Mouse (Mus musculus): ENCODE data around the gene Cpsf4l. TPM values are rescaled to one million over a fixed set of nuclear protein-coding genes. Genes with fewer than 3 reads are reported as not detected.

Gene Cpsf4l
- polyA plus RNA-seq, 1 experiment: 0.06 TPM

GRCm38 (mm10) chr11:113684707-113685426, 24.9 kb downstream of the Cpsf4l start:
- no peak for TF ChIP-seq CTCF (IDR thresholded peaks at IDR 0.05; ENCODE audit: extremely low read depth, insufficient read depth, low read length)
- no peak for TF ChIP-seq POLR2A (IDR thresholded peaks at IDR 0.05; ENCODE audit: extremely low read depth, insufficient read depth, low read length)
- Histone ChIP-seq H3K27ac (ENCODE audit: insufficient read depth, low read length) (peak overlapping the region; percentile 87; the same call in 1 of the 2 replicates), H3K4me1 (ENCODE audit: control insufficient read depth, insufficient read depth, low read length) (peaks cover 2% of the 10 kb centered on the region; the same call in 1 of the 2 replicates), H3K4me3 (ENCODE audit: insufficient read depth, low read length) (peak overlapping the region; percentile 73)

- TF ChIP-seq POLR2A (IDR thresholded peaks at IDR 0.05; ENCODE audit: extremely low read depth, insufficient read depth, low read length) (peak; percentile 80), CTCF (IDR thresholded peaks at IDR 0.05; ENCODE audit: extremely low read depth, insufficient read depth, low read length) (no peak)
- Histone ChIP-seq H3K4me3 (ENCODE audit: insufficient read depth, low read length) (peak within 1 kb of the TSS; percentile 73), H3K27ac (ENCODE audit: insufficient read depth, low read length) (peak within 1 kb of the TSS; percentile 92), H3K4me1 (ENCODE audit: control insufficient read depth, insufficient read depth, low read length) (peaks cover 2% of the 10 kb centered on the region; the same call in 1 of the 2 replicates)
Measured at GRCm38 (mm10) chr11:113683957-113684706, 25.7 kb downstream of the Cpsf4l start, which contains the start of the genes Fam104a and D11Wsu47e. TSS of gene Fam104a (minus strand) at chr11:113684155. TSS of gene D11Wsu47e (plus strand) at chr11:113684412.

GRCm38 (mm10) chr11:113683627-113683956, 26.2 kb downstream of the Cpsf4l start:
- Histone ChIP-seq H3K27ac (ENCODE audit: insufficient read depth, low read length) (peak overlapping the region; percentile 92), H3K4me1 (ENCODE audit: control insufficient read depth, insufficient read depth, low read length) (peaks cover 2% of the 10 kb centered on the region; the same call in 1 of the 2 replicates), H3K4me3 (ENCODE audit: insufficient read depth, low read length) (peak overlapping the region; percentile 73)
- TF ChIP-seq POLR2A (IDR thresholded peaks at IDR 0.05; ENCODE audit: extremely low read depth, insufficient read depth, low read length) (no peak), CTCF (IDR thresholded peaks at IDR 0.05; ENCODE audit: extremely low read depth, insufficient read depth, low read length) (no peak)

- TF ChIP-seq CTCF (IDR thresholded peaks at IDR 0.05; ENCODE audit: extremely low read depth, insufficient read depth, low read length) (no peak), POLR2A (IDR thresholded peaks at IDR 0.05; ENCODE audit: extremely low read depth, insufficient read depth, low read length) (no peak)
- Histone ChIP-seq H3K4me3 (ENCODE audit: insufficient read depth, low read length) (peak overlapping the region; percentile 73), H3K4me1 (ENCODE audit: control insufficient read depth, insufficient read depth, low read length) (peaks cover 5% of the 10 kb centered on the region), H3K27ac (ENCODE audit: insufficient read depth, low read length) (peak overlapping the region; percentile 92; the same call in 1 of the 2 replicates)
Measured at GRCm38 (mm10) chr11:113682897-113683626, 26.8 kb downstream of the Cpsf4l start.

- peaks cover 5% of the 10 kb centered on the region for H3K4me1 ChIP-seq (ENCODE audit: control insufficient read depth, insufficient read depth, low read length)
- TF ChIP-seq CTCF (IDR thresholded peaks at IDR 0.05; ENCODE audit: extremely low read depth, insufficient read depth, low read length): no peak
- TF ChIP-seq POLR2A (IDR thresholded peaks at IDR 0.05; ENCODE audit: extremely low read depth, insufficient read depth, low read length): no peak
- no peak overlapping the region; the same call in 1 of the 2 replicates for H3K4me3 ChIP-seq (ENCODE audit: insufficient read depth, low read length)
- H3K27ac ChIP-seq (ENCODE audit: insufficient read depth, low read length): no peak overlapping the region
Measured at GRCm38 (mm10) chr11:113681979-113682378, 27.8 kb downstream of the Cpsf4l start.

- Histone ChIP-seq H3K4me1 (ENCODE audit: control insufficient read depth, insufficient read depth, low read length) (peaks cover 5% of the 10 kb centered on the region), H3K27ac (ENCODE audit: insufficient read depth, low read length) (no peak overlapping the region), H3K4me3 (ENCODE audit: insufficient read depth, low read length) (no peak overlapping the region)
- no peak for TF ChIP-seq CTCF (IDR thresholded peaks at IDR 0.05; ENCODE audit: extremely low read depth, insufficient read depth, low read length)
- no peak for TF ChIP-seq POLR2A (IDR thresholded peaks at IDR 0.05; ENCODE audit: extremely low read depth, insufficient read depth, low read length)
Measured at GRCm38 (mm10) chr11:113680954-113681353, 28.9 kb downstream of the Cpsf4l start.

- peaks cover 5% of the 10 kb centered on the region for H3K4me1 ChIP-seq (ENCODE audit: control insufficient read depth, insufficient read depth, low read length)
Measured at GRCm38 (mm10) chr11:113678373-113678772, 31.4 kb downstream of the Cpsf4l start.

GRCm38 (mm10) chr11:113677378-113677777, 32.4 kb downstream of the Cpsf4l start:
- Histone ChIP-seq H3K4me3 (ENCODE audit: insufficient read depth, low read length) (no peak overlapping the region), H3K4me1 (ENCODE audit: control insufficient read depth, insufficient read depth, low read length) (peaks cover 5% of the 10 kb centered on the region), H3K27ac (ENCODE audit: insufficient read depth, low read length) (no peak overlapping the region)
- TF ChIP-seq POLR2A (IDR thresholded peaks at IDR 0.05; ENCODE audit: extremely low read depth, insufficient read depth, low read length) (no peak), CTCF (IDR thresholded peaks at IDR 0.05; ENCODE audit: extremely low read depth, insufficient read depth, low read length) (no peak)

More at GRCm38 (mm10) chr11:113678373-113678772, 31.4 kb downstream of the Cpsf4l start:
- TF ChIP-seq POLR2A (IDR thresholded peaks at IDR 0.05; ENCODE audit: extremely low read depth, insufficient read depth, low read length): no peak
- TF ChIP-seq CTCF (IDR thresholded peaks at IDR 0.05; ENCODE audit: extremely low read depth, insufficient read depth, low read length): no peak
- H3K27ac ChIP-seq (ENCODE audit: insufficient read depth, low read length): no peak overlapping the region
- no peak overlapping the region for H3K4me3 ChIP-seq (ENCODE audit: insufficient read depth, low read length)

GRCm38 (mm10) chr11:113676847-113677246, 33.0 kb downstream of the Cpsf4l start:
- Histone ChIP-seq H3K4me1 (ENCODE audit: control insufficient read depth, insufficient read depth, low read length) (peaks cover 5% of the 10 kb centered on the region), H3K27ac (ENCODE audit: insufficient read depth, low read length) (no peak overlapping the region), H3K4me3 (ENCODE audit: insufficient read depth, low read length) (no peak overlapping the region)
- TF ChIP-seq POLR2A (IDR thresholded peaks at IDR 0.05; ENCODE audit: extremely low read depth, insufficient read depth, low read length) (no peak), CTCF (IDR thresholded peaks at IDR 0.05; ENCODE audit: extremely low read depth, insufficient read depth, low read length) (no peak)

Measured in cortical plate, adult 2 months (tissue).